Mouse (Mus musculus): ENCODE measurements around the gene Zfp595. TPM values are rescaled to one million over a fixed set of nuclear protein-coding genes. Genes with fewer than 3 reads are reported as not detected.
"Not testable (repeated sequence)": the region's sequence is repeated elsewhere in the genome, so short reads cannot be mapped to it uniquely, and the experiment has no call there.

Gene Zfp595
- polyA plus RNA-seq, 1 experiment = not detected

GRCm38 (mm10) chr13:67305822-67306672 lies 26.3 kb downstream of the Zfp595 start, which contains the start of gene Zfp457:
Gene Zfp457, minus strand, starts transcription at chr13:67306485.
- Histone ChIP-seq H3K36me3 (ENCODE audit: control insufficient read depth) (no peaks in the 10 kb centered on the region), H3K4me1 (ENCODE audit: control insufficient read depth) (peaks cover 15% of the 10 kb centered on the region), H3K4me3 (replicated peaks) (peak within 1 kb of the TSS; percentile 84), H3K9me3 (ENCODE audit: control insufficient read depth, low read length) (no peaks in the 10 kb centered on the region), H3K27me3 (ENCODE audit: control insufficient read depth) (no peaks in the 10 kb centered on the region)
- TF ChIP-seq TAL1 (IDR thresholded peaks at IDR 0.05; ENCODE audit: low read length) = no peak
- TF ChIP-seq GATA1 (IDR thresholded peaks at IDR 0.05; ENCODE audit: low read length) = no peak

GRCm38 (mm10) chr13:67278314-67278713 lies 54.1 kb downstream of the Zfp595 start, which contains the start of gene Zfp458:
Gene Zfp458, minus strand, starts transcription at chr13:67278466.
- Histone ChIP-seq H3K4me3 (replicated peaks) (no peak within 1 kb of the TSS), H3K36me3 (ENCODE audit: control insufficient read depth) (no peaks in the 10 kb centered on the region)

GRCm38 (mm10) chr13:67269383-67270065 lies 62.8 kb downstream of the Zfp595 start:
- not testable (repeated sequence) for H3K36me3 ChIP-seq (ENCODE audit: control insufficient read depth); H3K9me3 ChIP-seq (ENCODE audit: control insufficient read depth, low read length); H3K27me3 ChIP-seq (ENCODE audit: control insufficient read depth)

More at GRCm38 (mm10) chr13:67278314-67278713, 54.1 kb downstream of the Zfp595 start, which contains the start of gene Zfp458:
- Histone ChIP-seq H3K4me1 (ENCODE audit: control insufficient read depth) (no peaks in the 10 kb centered on the region), H3K9me3 (ENCODE audit: control insufficient read depth, low read length) (no peaks in the 10 kb centered on the region), H3K27me3 (ENCODE audit: control insufficient read depth) (no peaks in the 10 kb centered on the region)
- TF ChIP-seq GATA1 (IDR thresholded peaks at IDR 0.05; ENCODE audit: low read length) = no peak
- TF ChIP-seq TAL1 (IDR thresholded peaks at IDR 0.05; ENCODE audit: low read length) = no peak

GRCm38 (mm10) chr13:67268568-67269369 lies 63.6 kb downstream of the Zfp595 start:
- Histone ChIP-seq H3K4me3 (replicated peaks) (peak overlapping the region; percentile 75), H3K36me3 (ENCODE audit: control insufficient read depth) (no peaks in the 10 kb centered on the region), H3K4me1 (ENCODE audit: control insufficient read depth) (peaks cover 11% of the 10 kb centered on the region), H3K9me3 (ENCODE audit: control insufficient read depth, low read length) (peaks cover 6% of the 10 kb centered on the region), H3K27me3 (ENCODE audit: control insufficient read depth) (no peaks in the 10 kb centered on the region)
- TF ChIP-seq TAL1 (IDR thresholded peaks at IDR 0.05; ENCODE audit: low read length) (no peak), GATA1 (IDR thresholded peaks at IDR 0.05; ENCODE audit: low read length) (no peak)

More at GRCm38 (mm10) chr13:67269383-67270065, 62.8 kb downstream of the Zfp595 start:
- Histone ChIP-seq H3K4me3 (replicated peaks) (peak overlapping the region; percentile 75), H3K4me1 (ENCODE audit: control insufficient read depth) (peaks cover 11% of the 10 kb centered on the region)

Other genes starting within 250 kb of the Zfp595 start
- not detected in 2 replicates for gene Zfp708, start 234.6 kb downstream of the Zfp595 start, polyA plus RNA-seq (2012)
- gene Gm28557, start 224.0 kb downstream of the Zfp595 start, polyA plus RNA-seq (2012) = 0.04 TPM in 1 of 2 replicates, not detected in the other
- gene Rslcan18, start 216.3 kb downstream of the Zfp595 start, polyA plus RNA-seq (2012) = not detected in 2 replicates
- not detected in 2 replicates for gene Zfp759, start 210.9 kb downstream of the Zfp595 start, polyA plus RNA-seq (2012)
- gene Rsl1, start 159.4 kb downstream of the Zfp595 start, polyA plus RNA-seq (2012) = not detected in 2 replicates
- gene Zfp455, start 138.1 kb downstream of the Zfp595 start, polyA plus RNA-seq (2012) = 0.02 TPM in 1 of 2 replicates, not detected in the other
- not detected in 2 replicates for gene Zfp458, start 54.1 kb downstream of the Zfp595 start, polyA plus RNA-seq (2012)
- gene Zfp457, start 26.1 kb downstream of the Zfp595 start, polyA plus RNA-seq (2012) = not detected in 2 replicates
- not detected in 2 replicates for gene Gm28044, start 28.0 kb upstream of the Zfp595 start, polyA plus RNA-seq (2012)
- gene Zfp953, start 28.0 kb upstream of the Zfp595 start, polyA plus RNA-seq (2012) = 0.01 TPM in 1 of 2 replicates, not detected in the other
- not detected in 2 replicates for gene Gm28041, start 43.2 kb upstream of the Zfp595 start, polyA plus RNA-seq (2012)
- not detected in 2 replicates for gene Zfp456, start 43.2 kb upstream of the Zfp595 start, polyA plus RNA-seq (2012)
- 0.02 and 0.12 TPM in 2 replicates for gene Zfp429, start 67.2 kb upstream of the Zfp595 start, polyA plus RNA-seq (2012)
- not detected in 2 replicates for gene Zfp459, start 88.8 kb upstream of the Zfp595 start, polyA plus RNA-seq (2012)
- gene Zfp874a, start 119.1 kb upstream of the Zfp595 start, polyA plus RNA-seq (2012) = 0.03 and 0.07 TPM in 2 replicates
- gene Zfp874b, start 151.7 kb upstream of the Zfp595 start, polyA plus RNA-seq (2012) = 0.10 and 0.19 TPM in 2 replicates
- 0.02 TPM in 1 of 2 replicates, not detected in the other for gene Zfp58, start 168.0 kb upstream of the Zfp595 start, polyA plus RNA-seq (2012)
- gene Gm26965, start 193.6 kb upstream of the Zfp595 start, polyA plus RNA-seq (2012) = not detected in 2 replicates
- gene Zfp87, start 193.6 kb upstream of the Zfp595 start, polyA plus RNA-seq (2012) = 0.03 and 0.27 TPM in 2 replicates
- 0.01 TPM in 1 of 2 replicates, not detected in the other for gene Zfp748, start 221.3 kb upstream of the Zfp595 start, polyA plus RNA-seq (2012)

Data from erythroblast, embryonic 14.5 days (primary cell).